Mouse (Mus musculus) thymus, adult 2 months (tissue): ENCODE results near the gene Ermp1. TPM values are rescaled to one million over a fixed set of nuclear protein-coding genes. Genes with fewer than 3 reads are reported as not detected.

Experiments
- DNase-seq: peaks from one replicate; pipeline ENCODE4 v3.0.0; 2021
- H3K27ac ChIP-seq: fragments of 200-500 bp; 2 replicates; pipeline ENCODE4 v1.5.1; 2012; ENCODE audit warnings: low read length, control low read depth; ENCODE audit not compliant: control insufficient read depth, insufficient read depth
- H3K27me3 ChIP-seq: fragments of 200-500 bp; 2 replicates; pipeline ENCODE4 v1.6.1; 2012; ENCODE audit warnings: mild to moderate bottlenecking, low read length, moderate library complexity, mixed read lengths; ENCODE audit not compliant: control insufficient read depth, insufficient read depth
- H3K36me3 ChIP-seq: fragments of 200-500 bp; 2 replicates; pipeline ENCODE4 v1.6.1; 2012; ENCODE audit warnings: mild to moderate bottlenecking, low read length, moderate library complexity; ENCODE audit not compliant: control insufficient read depth, insufficient read depth
- H3K4me1 ChIP-seq: fragments of 200-500 bp; replicated peaks from 2 replicates; pipeline ENCODE4 v1.6.1; 2012; ENCODE audit warnings: low read length; ENCODE audit not compliant: control insufficient read depth, insufficient read depth
- H3K4me3 ChIP-seq: fragments of 200-500 bp; 2 replicates; pipeline ENCODE4 v1.5.1; 2012; ENCODE audit warnings: mild to moderate bottlenecking, low read length, control low read depth, moderate library complexity; ENCODE audit not compliant: control insufficient read depth, insufficient read depth
- CTCF ChIP-seq: fragments of 200-500 bp; IDR thresholded peaks from 2 replicates; pipeline ENCODE4 v1.5.1; 2012; ENCODE audit warnings: mild to moderate bottlenecking, control low read depth, low read length, moderate library complexity, borderline replicate concordance; ENCODE audit not compliant: control insufficient read depth, poor library complexity, insufficient read depth; ENCODE audit errors: extremely low read depth
- POLR2A ChIP-seq: fragments of 200-500 bp; IDR thresholded peaks from 2 replicates; pipeline ENCODE4 v1.6.1; 2012; ENCODE audit warnings: mild to moderate bottlenecking, low read length, control low read depth, moderate library complexity; ENCODE audit not compliant: control insufficient read depth, poor library complexity, insufficient read depth; ENCODE audit errors: extremely low read depth
- WGBS: fragments of 180-500 bp; shearing (Covaris S2); methylation state at CpG from one replicate; pipeline ENCODE4 v1.1.7; 2018; 5-methylcytosine and 5-hydroxymethylcytosine counted together
- polyA plus RNA-seq: library from polyadenylated mRNA; depleted of rRNA; stranded (reverse); fragments of >200 nt; gene quantifications from 2 replicates; pipeline ENCODE4 v1.2.3, GENCODE M21; 2012; rRNA removed

The Ermp1 gene
- 18.1 and 20.0 TPM in 2 replicates for polyA plus RNA-seq

DNA sequence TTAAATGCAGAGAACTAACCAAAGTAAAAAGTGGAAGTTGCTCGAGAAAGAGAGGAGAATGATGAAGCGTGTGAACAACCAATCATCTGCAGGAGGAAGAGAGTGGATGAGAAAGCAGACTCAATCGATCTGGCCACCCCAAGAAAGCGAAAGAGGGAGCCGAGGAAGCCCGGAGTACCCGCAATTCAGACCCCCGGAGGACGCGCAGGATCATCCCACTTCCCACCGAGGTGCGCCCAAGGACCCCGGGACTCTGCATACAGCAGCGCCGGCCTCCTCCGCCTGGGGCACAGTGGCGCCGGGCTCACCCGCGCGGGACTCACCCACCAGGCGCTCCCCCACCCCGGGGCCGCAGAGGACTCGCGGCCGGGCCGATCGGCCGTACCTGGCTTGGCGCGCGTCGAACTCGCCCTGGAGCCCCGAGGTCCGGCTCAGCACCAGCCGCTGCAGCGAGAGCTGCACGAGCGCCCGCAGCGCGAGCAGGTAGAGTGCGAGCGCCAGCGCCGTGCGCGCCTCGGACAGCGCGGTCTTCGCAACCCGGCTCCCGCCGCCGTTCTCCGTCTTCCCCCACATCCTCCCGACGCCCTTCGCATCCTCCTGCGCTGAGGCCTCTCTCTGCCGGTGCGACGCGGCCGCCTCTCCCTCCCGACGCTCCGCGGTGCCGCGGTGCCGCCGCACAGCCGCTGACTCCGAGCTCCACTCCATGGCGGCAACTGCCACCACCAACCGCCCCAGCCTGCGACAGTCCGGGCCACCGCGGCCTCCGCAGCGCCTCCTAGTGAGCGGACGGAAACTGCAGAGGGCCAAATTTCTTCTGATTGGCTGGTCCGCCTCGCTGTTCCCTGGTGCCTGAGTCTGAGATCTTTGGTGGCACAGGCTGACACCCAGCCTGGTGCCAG lies at the start of gene Ermp1:
Gene Ermp1 (minus strand): TSS at position 765 of the 899 bp plus-strand sequence.
- WGBS = under 1% methylated on average over 81 of the region's 90 CpGs
- no peaks in the 10 kb centered on the region for H3K27me3 ChIP-seq
- H3K4me1 ChIP-seq = no peaks in the 10 kb centered on the region
- H3K36me3 ChIP-seq = no peaks in the 10 kb centered on the region
- peak within 1 kb of the TSS; percentile 14 for H3K27ac ChIP-seq
- peak; percentile 87 for TF ChIP-seq POLR2A
- peak; percentile 99 for TF ChIP-seq CTCF
- H3K4me3 ChIP-seq = peak within 1 kb of the TSS; percentile 58
- DNase-seq = peak; percentile 97

DNA sequence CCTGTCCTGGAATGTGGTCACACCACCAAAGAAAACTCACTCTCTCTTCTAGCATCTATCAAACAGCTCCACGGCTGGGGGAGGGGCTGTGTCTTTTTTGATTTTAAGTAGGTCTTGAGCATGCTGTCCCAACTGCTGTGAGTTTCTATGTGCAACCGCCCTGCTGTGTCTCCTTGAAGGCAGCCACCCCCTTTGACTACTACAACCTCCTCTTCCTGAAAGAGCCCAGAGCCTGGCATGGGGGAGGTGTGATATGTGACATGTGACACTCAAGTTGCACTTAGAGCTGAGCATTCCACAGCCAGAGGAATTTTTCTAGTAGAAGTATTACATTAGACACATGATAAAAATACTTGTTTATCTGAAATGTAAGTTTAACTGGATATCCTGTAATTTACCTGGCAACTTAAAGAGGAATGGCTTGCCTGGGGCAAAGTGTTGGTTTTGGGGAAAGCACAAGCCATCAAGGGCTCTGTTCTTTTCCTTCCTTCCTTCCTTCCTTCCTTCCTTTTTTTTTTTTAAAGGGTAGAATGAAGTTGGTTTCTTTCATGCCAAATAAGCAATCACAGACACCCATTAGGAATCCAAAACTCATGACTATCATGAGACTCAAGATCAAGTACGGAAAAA lies 49.1 kb upstream of the Ermp1 start, which contains the start of gene Mlana:
Gene Mlana (plus strand): TSS at position 580 of the 630 bp plus-strand sequence.
- DNase-seq = no peak
- 75% methylated on average over 3 of the region's 3 CpGs for WGBS
- Histone ChIP-seq H3K27ac (no peak within 1 kb of the TSS), H3K36me3 (no peaks in the 10 kb centered on the region), H3K4me1 (peaks cover 5% of the 10 kb centered on the region), H3K4me3 (no peak within 1 kb of the TSS), H3K27me3 (no peaks in the 10 kb centered on the region)
- TF ChIP-seq CTCF (no peak), POLR2A (no peak)

DNA sequence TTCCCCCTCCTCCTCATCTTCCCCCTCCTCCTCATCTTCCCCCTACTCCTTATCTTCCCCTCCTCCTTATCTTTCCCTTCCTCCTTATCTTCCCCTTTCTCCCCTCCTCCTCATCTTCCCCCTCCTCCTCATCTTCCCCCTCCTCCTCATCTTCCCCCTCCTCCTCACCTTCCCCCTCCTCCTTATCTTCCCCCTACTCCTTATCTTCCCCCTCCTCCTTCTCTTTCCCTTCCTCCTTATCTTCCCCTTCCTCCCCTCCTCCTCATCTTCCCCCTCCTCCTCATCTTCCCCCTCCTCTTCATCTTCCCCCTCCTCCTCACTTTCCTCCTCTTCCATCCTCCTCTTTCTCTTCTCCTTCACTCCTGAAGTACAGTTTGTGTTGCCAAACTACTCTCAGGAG lies 48.6 kb upstream of the Ermp1 start:
- no peak for DNase-seq
- no peaks in the 10 kb centered on the region for H3K36me3 ChIP-seq
- TF ChIP-seq CTCF (no peak), POLR2A (no peak)
- peaks cover 5% of the 10 kb centered on the region for H3K4me1 ChIP-seq
- no peak overlapping the region for H3K27ac ChIP-seq
- H3K27me3 ChIP-seq = no peaks in the 10 kb centered on the region
- H3K4me3 ChIP-seq = no peak overlapping the region

DNA sequence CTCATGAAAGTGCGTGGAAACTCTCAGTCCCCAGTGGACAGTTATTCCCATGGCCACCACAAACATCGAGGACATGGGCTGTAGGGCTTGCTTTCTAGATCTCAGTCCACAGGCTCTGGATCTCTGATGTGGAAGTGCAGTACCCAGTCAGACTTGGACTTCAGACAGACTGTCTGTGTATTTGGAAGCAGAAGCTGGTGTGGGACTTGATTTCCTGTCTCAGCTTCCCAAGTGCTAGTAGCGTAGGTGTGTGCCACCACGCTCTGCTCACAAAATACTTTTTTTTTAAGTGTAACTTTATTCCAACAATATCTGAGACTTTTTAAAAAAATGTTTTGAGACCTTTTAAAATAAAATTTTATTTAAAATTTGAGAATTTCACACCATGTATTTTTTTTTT lies 48.1 kb upstream of the Ermp1 start:
- DNase-seq = no peak
- Histone ChIP-seq H3K27ac (no peak overlapping the region), H3K36me3 (no peaks in the 10 kb centered on the region), H3K27me3 (no peaks in the 10 kb centered on the region), H3K4me3 (no peak overlapping the region), H3K4me1 (peaks cover 5% of the 10 kb centered on the region)
- WGBS = 91% methylated on average over 4 of the region's 4 CpGs
- TF ChIP-seq CTCF (no peak), POLR2A (no peak)

DNA sequence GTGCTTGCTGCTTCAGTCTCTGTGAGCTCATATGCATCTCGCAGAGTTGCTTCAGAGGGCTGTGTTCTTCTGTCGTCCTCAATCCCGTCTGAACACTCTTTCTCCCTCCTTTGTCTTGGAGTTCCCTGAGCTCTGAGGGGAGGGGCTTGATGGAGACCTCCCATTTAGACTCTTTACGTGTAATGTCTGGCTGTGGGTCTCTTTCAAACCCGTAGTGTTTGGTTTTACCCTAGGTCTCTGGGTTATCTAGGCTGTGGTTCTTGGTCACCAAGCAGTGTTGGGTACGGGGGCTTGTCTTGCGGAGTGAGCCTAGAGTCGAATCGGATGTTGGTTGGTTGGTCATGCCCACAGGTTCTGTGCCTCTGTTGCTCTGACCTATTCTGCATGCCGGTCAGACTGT lies 46.9 kb upstream of the Ermp1 start:
- no peak overlapping the region for H3K4me3 ChIP-seq
- H3K27me3 ChIP-seq = no peaks in the 10 kb centered on the region
- no peaks in the 10 kb centered on the region for H3K36me3 ChIP-seq
- peaks cover 5% of the 10 kb centered on the region for H3K4me1 ChIP-seq
- 99% methylated on average over 10 of the region's 10 CpGs for WGBS
- no peak for TF ChIP-seq POLR2A
- TF ChIP-seq CTCF = no peak
- DNase-seq = no peak
- no peak overlapping the region for H3K27ac ChIP-seq

DNA sequence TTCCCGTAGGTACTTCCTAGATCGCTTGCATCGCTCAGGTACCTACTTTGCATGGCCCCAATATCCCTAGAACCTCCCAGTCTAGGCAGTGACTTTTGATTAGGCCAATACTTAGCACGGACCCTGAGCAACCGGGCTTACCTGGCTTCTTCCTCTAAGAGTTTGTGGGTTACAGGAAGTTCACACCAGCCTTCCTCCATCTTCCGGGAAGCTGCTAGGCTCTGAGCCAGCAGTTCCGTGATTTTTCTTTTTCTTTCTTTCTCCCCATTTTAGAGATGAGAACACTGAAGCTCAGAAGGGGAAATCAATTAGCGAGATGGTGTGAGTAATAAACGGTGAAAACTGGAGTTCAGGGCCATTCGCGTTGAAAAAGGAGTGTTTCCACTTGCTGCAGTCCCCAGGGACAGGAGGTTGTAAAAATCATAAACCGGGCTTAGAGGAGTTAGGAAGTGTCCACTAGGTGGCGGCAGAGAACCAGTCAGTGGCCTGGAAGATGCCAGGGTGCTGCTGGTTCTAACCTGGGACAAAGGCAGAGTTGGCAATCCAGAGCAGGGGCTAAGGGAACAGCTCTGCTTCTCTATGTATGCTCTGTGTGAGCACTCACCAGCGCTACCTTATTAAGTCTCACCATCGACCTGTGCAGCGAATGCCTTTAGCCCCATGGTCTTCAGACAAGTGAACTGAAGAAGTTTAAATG lies 35.8 kb upstream of the Ermp1 start:
- Histone ChIP-seq H3K27me3 (no peaks in the 10 kb centered on the region), H3K4me1 (no peaks in the 10 kb centered on the region), H3K4me3 (no peak overlapping the region), H3K27ac (no peak overlapping the region), H3K36me3 (no peaks in the 10 kb centered on the region)
- peak; percentile 76 for DNase-seq
- WGBS = 63% methylated on average over 16 of the region's 16 CpGs
- TF ChIP-seq POLR2A (no peak), CTCF (peak; percentile 66; the same call in 1 of the 2 replicates)
